Mouse (Mus musculus) hindbrain, embryonic 12.5 days (tissue): ENCODE measurements around the gene Olfr223. TPM values are rescaled to one million over a fixed set of nuclear protein-coding genes. Genes with fewer than 3 reads are reported as not detected.

Experiments
- polyA plus RNA-seq: library from polyadenylated mRNA; unstranded; fragments of >200 nt; fragmentation: Nextera tagmentation; extraction: Ambion mirVana; gene quantifications from 2 replicates; pipeline ENCODE4 v1.2.1, GENCODE M21; 2016

Olfr223 gene
- polyA plus RNA-seq, 1 experiment from 2014 or later = not detected

Other genes with a start within 250 kb of the Olfr223 start
- gene Prss38, start 217.6 kb downstream of the Olfr223 start, polyA plus RNA-seq = not detected in 2 replicates
- 14.6 and 14.8 TPM in 2 replicates for gene Jmjd4, start 143.2 kb downstream of the Olfr223 start, polyA plus RNA-seq
- gene Snap47, start 142.1 kb downstream of the Olfr223 start, polyA plus RNA-seq = 230 and 240 TPM in 2 replicates
- gene Zfp867, start 120.8 kb downstream of the Olfr223 start, polyA plus RNA-seq = 10.8 and 11.8 TPM in 2 replicates
- 24.2 and 26.0 TPM in 2 replicates for gene Zkscan17, start 66.5 kb downstream of the Olfr223 start, polyA plus RNA-seq
- gene Nlrp3, start 51.7 kb downstream of the Olfr223 start, polyA plus RNA-seq = 0.34 and 0.85 TPM in 2 replicates
- gene Olfr222, start 17.1 kb downstream of the Olfr223 start, polyA plus RNA-seq = not detected in 2 replicates
- gene Mprip, start 68.0 kb upstream of the Olfr223 start, polyA plus RNA-seq = 104 and 113 TPM in 2 replicates
- gene Pld6, start 194.4 kb upstream of the Olfr223 start, polyA plus RNA-seq = 1.2 and 1.5 TPM in 2 replicates
- gene Flcn, start 216.7 kb upstream of the Olfr223 start, polyA plus RNA-seq = 34.1 and 36.2 TPM in 2 replicates
- gene Nt5m, start 246.2 kb upstream of the Olfr223 start, polyA plus RNA-seq = 44.1 and 47.7 TPM in 2 replicates
- gene Cops3, start 246.5 kb upstream of the Olfr223 start, polyA plus RNA-seq = 205 and 207 TPM in 2 replicates